Mouse (Mus musculus) intestine, embryonic 14.5 days (tissue): ENCODE results near the gene D630003M21Rik. TPM values are rescaled to one million over a fixed set of nuclear protein-coding genes. Genes with fewer than 3 reads are reported as not detected.
A peak's percentile ranks its signal among the peaks of the same experiment; 100 is the strongest.

Experiments used
- ATAC-seq: fragments of 200-750 bp; cut with Nextera tagmentation; replicated peaks from 2 replicates; pipeline ENCODE4 v1.8.0; 2017; ENCODE audit warnings: low read depth, moderate number of reproducible peaks, moderate TSS enrichment, moderate library complexity; ENCODE audit not compliant: low FRiP score, low TSS enrichment
- DNase-seq: peaks from one replicate; pipeline ENCODE4 v3.0.0-alpha.2; 2018; ENCODE audit warnings: low spot score
- H3K27ac ChIP-seq: fragments of 300-500 bp; sonication (generic); 2 replicates; pipeline ENCODE4 v1.5.1; 2014; ENCODE audit warnings: low read depth, mild to moderate bottlenecking, control low read depth
- H3K27me3 ChIP-seq: fragments of 300-500 bp; sonication (generic); replicated peaks from 2 replicates; pipeline ENCODE4 v1.6.1; 2014; ENCODE audit warnings: low read length, control low read depth; ENCODE audit not compliant: control insufficient read depth, insufficient read depth
- H3K36me3 ChIP-seq: fragments of 300-500 bp; sonication (generic); 2 replicates; pipeline ENCODE4 v1.6.1; 2014; ENCODE audit warnings: low read length, control low read depth; ENCODE audit not compliant: control insufficient read depth, insufficient read depth
- H3K4me1 ChIP-seq: fragments of 300-500 bp; sonication (generic); replicated peaks from 2 replicates; pipeline ENCODE4 v1.6.1; 2014; ENCODE audit warnings: low read length, control low read depth, mixed read lengths; ENCODE audit not compliant: control insufficient read depth, insufficient read depth
- H3K4me2 ChIP-seq: fragments of 300-500 bp; sonication (generic); 2 replicates; pipeline ENCODE4 v1.6.1; 2014; ENCODE audit warnings: low read length
- H3K4me3 ChIP-seq: fragments of 300-500 bp; sonication (generic); 2 replicates; pipeline ENCODE4 v1.5.1; 2014; ENCODE audit warnings: low read depth, low read length, control low read depth, mixed read lengths
- H3K9ac ChIP-seq: fragments of 300-500 bp; sonication (generic); 2 replicates; pipeline ENCODE4 v1.6.1; 2014; ENCODE audit warnings: mild to moderate bottlenecking, low read length
- H3K9me3 ChIP-seq: fragments of 300-500 bp; sonication (generic); 2 replicates; pipeline ENCODE4 v1.6.1; 2016; ENCODE audit warnings: low read length, control low read depth; ENCODE audit not compliant: control insufficient read depth
- WGBS: fragments of 180-500 bp; shearing (Covaris S2); extraction: QIAGEN DNeasy Blood & Tissue Kit; methylation state at CpG from one replicate; pipeline ENCODE4 v1.1.7; 2014; 5-methylcytosine and 5-hydroxymethylcytosine counted together
- polyA plus RNA-seq: library from polyadenylated mRNA; unstranded; fragments of >200 nt; fragmentation: Nextera tagmentation; extraction: Ambion mirVana; gene quantifications from 2 replicates; pipeline ENCODE4 v1.2.1, GENCODE M21; 2014

The D630003M21Rik gene
- polyA plus RNA-seq, 1 experiment from 2014 or later = 1.5 TPM

- no peaks in the 10 kb centered on the region for H3K36me3 ChIP-seq
- 59% methylated on average over 8 of the region's 8 CpGs for WGBS
- H3K27ac ChIP-seq = no peak overlapping the region
- no peaks in the 10 kb centered on the region for H3K9me3 ChIP-seq
- DNase-seq (no peak), ATAC-seq (no peak)
- no peak overlapping the region for H3K4me3 ChIP-seq
- no peaks in the 10 kb centered on the region for H3K27me3 ChIP-seq
- H3K9ac ChIP-seq = no peak overlapping the region
- H3K4me2 ChIP-seq = no peak overlapping the region
- H3K4me1 ChIP-seq = peaks cover 22% of the 10 kb centered on the region; the same call in 1 of the 2 replicates
Measured at GRCm38 (mm10) chr2:158154641-158155040, 74.4 kb downstream of the D630003M21Rik start.

GRCm38 (mm10) chr2:158153728-158154343 lies 75.2 kb downstream of the D630003M21Rik start:
- H3K27me3 ChIP-seq = no peaks in the 10 kb centered on the region
- peak overlapping the region; percentile 34 for H3K9ac ChIP-seq
- WGBS = 1% methylated on average over 22 of the region's 22 CpGs
- H3K4me3 ChIP-seq = peak overlapping the region; percentile 22
- H3K36me3 ChIP-seq = no peaks in the 10 kb centered on the region
- ATAC-seq (peak; percentile 54), DNase-seq (peak; percentile 72)
- H3K9me3 ChIP-seq = no peaks in the 10 kb centered on the region
- H3K4me2 ChIP-seq = peak overlapping the region; percentile 73
- peak overlapping the region; percentile 75 for H3K27ac ChIP-seq
- peaks cover 18% of the 10 kb centered on the region; the same call in 1 of the 2 replicates for H3K4me1 ChIP-seq

GRCm38 (mm10) chr2:158152685-158153309 lies 76.2 kb downstream of the D630003M21Rik start:
- Histone ChIP-seq H3K9ac (no peak overlapping the region), H3K27me3 (no peaks in the 10 kb centered on the region), H3K9me3 (no peaks in the 10 kb centered on the region), H3K4me1 (peaks cover 18% of the 10 kb centered on the region; the same call in 1 of the 2 replicates), H3K36me3 (no peaks in the 10 kb centered on the region), H3K4me2 (peak overlapping the region; percentile 73; the same call in 1 of the 2 replicates), H3K27ac (no peak overlapping the region), H3K4me3 (no peak overlapping the region)
- DNase-seq = peak; percentile 54
- WGBS = 52% methylated on average over 6 of the region's 6 CpGs
- 0 out of 2 replicates have a peak, but pooled peaks have one; percentile 53 for ATAC-seq

GRCm38 (mm10) chr2:158151077-158151476 lies 77.9 kb downstream of the D630003M21Rik start:
- Histone ChIP-seq H3K9me3 (no peaks in the 10 kb centered on the region), H3K4me3 (no peak overlapping the region), H3K27ac (no peak overlapping the region), H3K36me3 (no peaks in the 10 kb centered on the region), H3K4me1 (peaks cover 20% of the 10 kb centered on the region), H3K27me3 (no peaks in the 10 kb centered on the region), H3K9ac (no peak overlapping the region), H3K4me2 (no peak overlapping the region)
- 96% methylated on average over 3 of the region's 3 CpGs for WGBS
- DNase-seq (no peak), ATAC-seq (no peak)

GRCm38 (mm10) chr2:158146971-158147370 lies 82.1 kb downstream of the D630003M21Rik start:
- DNase-seq (no peak), ATAC-seq (no peak)
- Histone ChIP-seq H3K4me1 (peaks cover 29% of the 10 kb centered on the region), H3K4me3 (no peak overlapping the region), H3K27me3 (no peaks in the 10 kb centered on the region), H3K9me3 (no peaks in the 10 kb centered on the region), H3K4me2 (no peak overlapping the region), H3K36me3 (no peaks in the 10 kb centered on the region), H3K27ac (no peak overlapping the region), H3K9ac (no peak overlapping the region)
- WGBS = 91% methylated on average over 8 of the region's 8 CpGs

- Histone ChIP-seq H3K4me1 (peaks cover 29% of the 10 kb centered on the region), H3K27me3 (no peaks in the 10 kb centered on the region), H3K9ac (peak within 1 kb of the TSS; percentile 43), H3K9me3 (no peaks in the 10 kb centered on the region), H3K4me2 (peak within 1 kb of the TSS; percentile 63), H3K4me3 (peak within 1 kb of the TSS; percentile 47), H3K27ac (no peak within 1 kb of the TSS), H3K36me3 (0 out of 2 replicates have a peak, but pooled peaks cover 3% of the 10 kb centered on the region)
- DNase-seq (peak; percentile 94), ATAC-seq (peak; percentile 78)
- WGBS = under 1% methylated on average over 33 of the region's 33 CpGs
Measured at GRCm38 (mm10) chr2:158146223-158146622, 82.8 kb downstream of the D630003M21Rik start, which contains the start of gene Tgm2. Gene Tgm2 (minus strand): TSS chr2:158146436.

GRCm38 (mm10) chr2:158145528-158146065 lies 83.4 kb downstream of the D630003M21Rik start:
- Histone ChIP-seq H3K27ac (no peak overlapping the region), H3K36me3 (0 out of 2 replicates have a peak, but pooled peaks cover 3% of the 10 kb centered on the region), H3K9ac (peak overlapping the region; percentile 43), H3K9me3 (no peaks in the 10 kb centered on the region), H3K27me3 (no peaks in the 10 kb centered on the region), H3K4me3 (peak overlapping the region; percentile 47), H3K4me1 (peaks cover 29% of the 10 kb centered on the region), H3K4me2 (peak overlapping the region; percentile 63)
- ATAC-seq = 0 out of 2 replicates have a peak, but pooled peaks have one; percentile 3
- peak; percentile 61 for DNase-seq
- 78% methylated on average over 5 of the region's 5 CpGs for WGBS

GRCm38 (mm10) chr2:158144750-158145527 lies 84.1 kb downstream of the D630003M21Rik start:
- Histone ChIP-seq H3K4me2 (peak overlapping the region; percentile 63), H3K27ac (no peak overlapping the region), H3K9ac (peak overlapping the region; percentile 43; the same call in 1 of the 2 replicates), H3K4me1 (peaks cover 29% of the 10 kb centered on the region), H3K4me3 (peak overlapping the region; percentile 47), H3K27me3 (no peaks in the 10 kb centered on the region), H3K36me3 (0 out of 2 replicates have a peak, but pooled peaks cover 3% of the 10 kb centered on the region), H3K9me3 (no peaks in the 10 kb centered on the region)
- ATAC-seq = no peak
- WGBS = 78% methylated on average over 6 of the region's 6 CpGs
- DNase-seq = no peak
